12 mouse cellular contexts compared by ENCODE assay signal in genomic region chr12:84620975-84621374, GRCm38 (mm10). TPM values are rescaled to one million over a fixed set of nuclear protein-coding genes. Genes with fewer than 3 reads are reported as not detected.
DNase-seq lines count a peak whose midpoint lies in the region; ATAC-seq lines count a peak whose summit lies in the region.
"Had no signal": no experiment of that assay in that cellular context is flagged by ENCODE, and none has a peak within 500 bp of the region (broad histone marks: within the 10 kb centered on the region; RNA-seq: fewer than 3 reads in every experiment).

No protein-coding gene starts in this region.

- no peaks in the 10 kb centered on the region for H3K9me3 ChIP-seq in hindbrain, embryonic 13.5 days
- H3K9me3 ChIP-seq in hindbrain, embryonic 10.5 days, result no peaks in the 10 kb centered on the region
- no peaks in the 10 kb centered on the region for H3K9me3 ChIP-seq in neural tube, embryonic 15.5 days (replicated peaks)
- H3K9me3 ChIP-seq: lung, embryonic 15.5 days; neural tube, embryonic 12.5 days had no signal

- peaks cover 14% of the 10 kb centered on the region for H3K4me1 ChIP-seq in hindbrain, embryonic 13.5 days (replicated peaks)
- peaks cover 16% of the 10 kb centered on the region for H3K4me1 ChIP-seq in hindbrain, embryonic 10.5 days (replicated peaks)
- peaks cover 23% of the 10 kb centered on the region for H3K4me1 ChIP-seq in neural tube, embryonic 15.5 days
- H3K4me1 ChIP-seq: lung, embryonic 15.5 days had no signal

- no peak overlapping the region for H3K9ac ChIP-seq in hindbrain, embryonic 13.5 days
- H3K9ac ChIP-seq in neural tube, embryonic 15.5 days (replicated peaks), result no peak overlapping the region
- H3K9ac ChIP-seq: lung, embryonic 15.5 days; neural tube, embryonic 12.5 days had no signal

- no peak overlapping the region for H3K4me2 ChIP-seq in hindbrain, embryonic 13.5 days
- no peak overlapping the region for H3K4me2 ChIP-seq in neural tube, embryonic 15.5 days
- H3K4me2 ChIP-seq: lung, embryonic 15.5 days; neural tube, embryonic 12.5 days had no signal

- no peak overlapping the region for H3K4me3 ChIP-seq in hindbrain, embryonic 13.5 days
- H3K4me3 ChIP-seq in hindbrain, embryonic 10.5 days, result no peak overlapping the region
- no peak overlapping the region for H3K4me3 ChIP-seq in neural tube, embryonic 15.5 days (replicated peaks)
- H3K4me3 ChIP-seq: lung, embryonic 15.5 days; neural tube, embryonic 12.5 days had no signal

- peaks cover 17% of the 10 kb centered on the region for H3K27me3 ChIP-seq in hindbrain, embryonic 13.5 days
- H3K27me3 ChIP-seq in hindbrain, embryonic 10.5 days (ENCODE audit: insufficient read depth, poor library complexity, severe bottlenecking), result peaks cover 24% of the 10 kb centered on the region
- H3K27me3 ChIP-seq in neural tube, embryonic 15.5 days (replicated peaks), result no peaks in the 10 kb centered on the region; the same call in 1 of the 2 replicates

- no peak for ATAC-seq in hindbrain, embryonic 13.5 days (ENCODE audit: low FRiP score)
- ATAC-seq in neural tube, embryonic 15.5 days (ENCODE audit: low FRiP score), result no peak
- ATAC-seq in activated CD4-positive, CD25-positive, alpha-beta regulatory T cell, adult 4 months, result no peak

- DNase-seq in hindbrain, embryonic 10.5 days (ENCODE audit: low spot score), result no peak
- peak; percentile 15 for DNase-seq in neural tube, embryonic 10.5 days (ENCODE audit: extremely low spot score, low spot score)
- peak; percentile 36 for DNase-seq in embryo, embryonic 10 days (ENCODE audit: low spot score)
- DNase-seq in Muller cell, postnatal 12 days (ENCODE audit: inconsistent ontology term), result no peak
- no peak for DNase-seq in ovary, adult 18-20 months (ENCODE audit: low spot score)
- DNase-seq: cerebellum, adult 11 months; kidney, adult 11 months had no signal

- H3K27ac ChIP-seq in hindbrain, embryonic 13.5 days, result peak overlapping the region; percentile 76
- no peak overlapping the region for H3K27ac ChIP-seq in hindbrain, embryonic 10.5 days
- H3K27ac ChIP-seq in neural tube, embryonic 15.5 days (replicated peaks), result no peak overlapping the region
- H3K27ac ChIP-seq: lung, embryonic 15.5 days; neural tube, embryonic 12.5 days had no signal

- no peaks in the 10 kb centered on the region for H3K36me3 ChIP-seq in hindbrain, embryonic 13.5 days
- no peaks in the 10 kb centered on the region for H3K36me3 ChIP-seq in hindbrain, embryonic 10.5 days
- H3K36me3 ChIP-seq in neural tube, embryonic 15.5 days, result no peaks in the 10 kb centered on the region
- H3K36me3 ChIP-seq: lung, embryonic 15.5 days; neural tube, embryonic 12.5 days had no signal

RNA-seq across cellular contexts. Expression of gene Abcd4, which starts 3.8 kb away (rescaled TPM):
- 12.4 and 13.8 TPM in 2 replicates for polyA plus RNA-seq in hindbrain, embryonic 13.5 days (2015; fragmentation: Nextera tagmentation; extraction: Ambion mirVana)
- polyA plus RNA-seq in hindbrain, embryonic 10.5 days (2016; fragmentation: Nextera tagmentation; extraction: Ambion mirVana), result 12.0 and 14.1 TPM in 2 replicates
- polyA plus RNA-seq in neural tube, embryonic 15.5 days (2015; fragmentation: Nextera tagmentation; extraction: Ambion mirVana), result 14.0 and 14.3 TPM in 2 replicates
- polyA plus RNA-seq in activated CD4-positive, CD25-positive, alpha-beta regulatory T cell, adult 4 months (2017; shearing (Covaris generic)), result 10 to 100 TPM in 1 of 2 experiments, 1 to 10 TPM in 1; 7.8 to 10.3 TPM

RNA-seq across cellular contexts. Expression of gene Vrtn, which starts 19.8 kb away (rescaled TPM):
- not detected in 2 replicates for polyA plus RNA-seq in hindbrain, embryonic 13.5 days (2015; fragmentation: Nextera tagmentation; extraction: Ambion mirVana)
- polyA plus RNA-seq in hindbrain, embryonic 10.5 days (2016; fragmentation: Nextera tagmentation; extraction: Ambion mirVana), result 0.09 TPM in 1 of 2 replicates, not detected in the other
- polyA plus RNA-seq in neural tube, embryonic 15.5 days (2015; fragmentation: Nextera tagmentation; extraction: Ambion mirVana), result 0.37 TPM in 1 of 2 replicates, not detected in the other
- not detected for polyA plus RNA-seq in activated CD4-positive, CD25-positive, alpha-beta regulatory T cell, adult 4 months (2017; shearing (Covaris generic))
- polyA plus RNA-seq: neural tube, embryonic 12.5 days had no signal

RNA-seq across cellular contexts. Expression of gene Vsx2, which starts 51.4 kb away (rescaled TPM):
- polyA plus RNA-seq in hindbrain, embryonic 13.5 days (2015; fragmentation: Nextera tagmentation; extraction: Ambion mirVana), result 5.4 and 10.1 TPM in 2 replicates
- 2.7 and 3.4 TPM in 2 replicates for polyA plus RNA-seq in hindbrain, embryonic 10.5 days (2016; fragmentation: Nextera tagmentation; extraction: Ambion mirVana)
- polyA plus RNA-seq in neural tube, embryonic 15.5 days (2015; fragmentation: Nextera tagmentation; extraction: Ambion mirVana), result 5.7 and 6.0 TPM in 2 replicates
- polyA plus RNA-seq in activated CD4-positive, CD25-positive, alpha-beta regulatory T cell, adult 4 months (2017; shearing (Covaris generic)), result not detected
- polyA plus RNA-seq: lung, embryonic 15.5 days had no signal

Comparison
In these comparisons a context has a peak if more than half of its experiments do, and no peak if none do; other contexts are left out.
1. DNase-seq: peak in neural tube, embryonic 10.5 days (single experiment) and embryo, embryonic 10 days (single experiment); none in hindbrain, embryonic 10.5 days (single experiment), Muller cell, postnatal 12 days (single experiment) and ovary, adult 18-20 months (single experiment).